Mouse (Mus musculus) ovary, postnatal 10 days (tissue): ENCODE measurements around the gene Kat6b.
A peak's percentile ranks its signal among the peaks of the same experiment; 100 is the strongest.

Experiments
- DNase-seq: peaks from one replicate; pipeline ENCODE4 v3.0.0; 2022; ENCODE audit warnings: low spot score

Kat6b gene

GRCm38 (mm10) chr14:21706759-21707571 lies 225.7 kb downstream of the Kat6b start:
- peak; percentile 10 for DNase-seq

- no peak for DNase-seq
Measured at GRCm38 (mm10) chr14:21709545-21709944, 228.3 kb downstream of the Kat6b start.

GRCm38 (mm10) chr14:21711231-21711630 lies 230.0 kb downstream of the Kat6b start:
- DNase-seq, result no peak

- DNase-seq, result no peak
Measured at GRCm38 (mm10) chr14:21714486-21714885, 233.3 kb downstream of the Kat6b start, which contains the start of gene Dupd1. Gene Dupd1, minus strand, starts transcription at chr14:21714576.

GRCm38 (mm10) chr14:21719646-21720383 lies 238.6 kb downstream of the Kat6b start:
- no peak for DNase-seq

GRCm38 (mm10) chr14:21720430-21721205 lies 239.4 kb downstream of the Kat6b start:
- DNase-seq, result no peak
